ENCODE assay signal across 14 mouse cellular contexts in the genomic region with DNA sequence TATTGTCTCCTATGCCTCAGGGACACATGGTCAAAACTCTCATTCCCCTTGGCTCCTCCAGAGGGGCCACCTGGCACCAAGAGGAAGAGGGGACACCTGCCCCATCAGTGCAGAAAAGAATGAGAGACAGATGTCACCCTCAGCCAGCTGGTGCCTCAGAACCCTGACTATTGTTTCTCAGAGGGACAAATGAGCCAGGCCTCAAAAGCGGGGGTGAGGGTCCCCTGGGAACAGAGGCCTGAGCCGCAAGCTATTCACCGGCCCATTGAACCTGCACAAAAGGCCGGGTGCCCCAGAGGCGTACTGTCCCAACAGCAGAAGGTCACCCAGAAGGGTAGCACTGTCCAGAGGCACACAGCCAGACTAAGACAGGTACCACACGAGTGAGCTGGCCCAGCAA. TPM values are rescaled to one million over a fixed set of nuclear protein-coding genes. Genes with fewer than 3 reads are reported as not detected.
DNase-seq lines count a peak whose midpoint lies in the region; ATAC-seq lines count a peak whose summit lies in the region.
"Had no signal": no experiment of that assay in that cellular context is flagged by ENCODE, and none has a peak within 500 bp of the region (broad histone marks: within the 10 kb centered on the region; RNA-seq: fewer than 3 reads in every experiment).

No protein-coding gene starts in this region.

- H3K4me2 ChIP-seq in neural tube, embryonic 11.5 days (ENCODE audit: low read depth): peak overlapping the region; percentile 87
- peak overlapping the region; percentile 89 for H3K4me2 ChIP-seq in midbrain, embryonic 12.5 days (replicated peaks)
- H3K4me2 ChIP-seq: liver, embryonic 15.5 days had no signal

- H3K9ac ChIP-seq in neural tube, embryonic 11.5 days (ENCODE audit: low read length): peak overlapping the region; percentile 91
- peak overlapping the region; percentile 97 for H3K9ac ChIP-seq in midbrain, embryonic 12.5 days (replicated peaks)
- H3K9ac ChIP-seq: liver, embryonic 15.5 days had no signal

- peak overlapping the region; percentile 71 for H3K4me3 ChIP-seq in neural tube, embryonic 11.5 days (ENCODE audit: low read depth, low read length)
- H3K4me3 ChIP-seq in hindbrain, embryonic 10.5 days: peak overlapping the region; percentile 82
- peak overlapping the region; percentile 82 for H3K4me3 ChIP-seq in midbrain, embryonic 12.5 days
- H3K4me3 ChIP-seq in heart, embryonic 10.5 days: no peak overlapping the region
- H3K4me3 ChIP-seq: liver, embryonic 15.5 days had no signal

- ATAC-seq in neural tube, embryonic 11.5 days (ENCODE audit: insufficient read depth, low FRiP score, low TSS enrichment): peak; percentile 17
- peak; percentile 27; the same call in 1 of the 2 replicates for ATAC-seq in midbrain, embryonic 12.5 days (ENCODE audit: low FRiP score, low read depth)

- peak overlapping the region; percentile 98 for H3K27ac ChIP-seq in neural tube, embryonic 11.5 days (ENCODE audit: low read depth, low read length)
- H3K27ac ChIP-seq in hindbrain, embryonic 10.5 days: peak overlapping the region; percentile 99
- H3K27ac ChIP-seq in midbrain, embryonic 12.5 days (replicated peaks): peak overlapping the region; percentile 99
- no peak overlapping the region for H3K27ac ChIP-seq in heart, embryonic 10.5 days
- H3K27ac ChIP-seq: liver, embryonic 15.5 days had no signal

- H3K4me1 ChIP-seq in neural tube, embryonic 11.5 days (ENCODE audit: control insufficient read depth, insufficient read depth, low read length): peaks cover 34% of the 10 kb centered on the region
- H3K4me1 ChIP-seq in hindbrain, embryonic 10.5 days (replicated peaks): peaks cover 85% of the 10 kb centered on the region
- peaks cover 73% of the 10 kb centered on the region for H3K4me1 ChIP-seq in midbrain, embryonic 12.5 days
- H3K4me1 ChIP-seq in heart, embryonic 10.5 days: peaks cover 27% of the 10 kb centered on the region

- H3K36me3 ChIP-seq in neural tube, embryonic 11.5 days (ENCODE audit: control insufficient read depth, insufficient read depth, low read length): peaks cover 6% of the 10 kb centered on the region; the same call in 1 of the 2 replicates
- peaks cover 55% of the 10 kb centered on the region for H3K36me3 ChIP-seq in hindbrain, embryonic 10.5 days
- H3K36me3 ChIP-seq in midbrain, embryonic 12.5 days: peaks cover 42% of the 10 kb centered on the region
- no peaks in the 10 kb centered on the region for H3K36me3 ChIP-seq in heart, embryonic 10.5 days
- H3K36me3 ChIP-seq: G1E; liver, embryonic 15.5 days had no signal

- H3K9me3 ChIP-seq in neural tube, embryonic 11.5 days (ENCODE audit: control insufficient read depth, low read length): no peaks in the 10 kb centered on the region
- no peaks in the 10 kb centered on the region for H3K9me3 ChIP-seq in hindbrain, embryonic 10.5 days
- H3K9me3 ChIP-seq in midbrain, embryonic 12.5 days: no peaks in the 10 kb centered on the region
- no peaks in the 10 kb centered on the region for H3K9me3 ChIP-seq in heart, embryonic 10.5 days
- H3K9me3 ChIP-seq: liver, embryonic 15.5 days had no signal

- peaks cover 14% of the 10 kb centered on the region for H3K27me3 ChIP-seq in neural tube, embryonic 11.5 days (ENCODE audit: control insufficient read depth, insufficient read depth, low read length)
- peaks cover 39% of the 10 kb centered on the region for H3K27me3 ChIP-seq in hindbrain, embryonic 10.5 days (ENCODE audit: insufficient read depth, poor library complexity, severe bottlenecking)
- peaks cover 6% of the 10 kb centered on the region; the same call in 1 of the 2 replicates for H3K27me3 ChIP-seq in midbrain, embryonic 12.5 days
- peaks cover 84% of the 10 kb centered on the region for H3K27me3 ChIP-seq in heart, embryonic 10.5 days (ENCODE audit: insufficient read depth, poor library complexity, severe bottlenecking)

- DNase-seq in neural tube, embryonic 11.5 days (ENCODE audit: low spot score): peak; percentile 74
- DNase-seq in neural tube, embryonic 10.5 days (ENCODE audit: extremely low spot score, low spot score): no peak
- peak; percentile 70 for DNase-seq in hindbrain, embryonic 10.5 days (ENCODE audit: low spot score)
- peak; percentile 70 for DNase-seq in retina, postnatal 1 day
- DNase-seq in kidney, postnatal 36 days: no peak
- no peak for DNase-seq in spleen, adult 18-20 months
- no peak for DNase-seq in heart, embryonic 10.5 days (ENCODE audit: low spot score)
- DNase-seq: adrenal gland, postnatal 36 days; heart, postnatal 14 days; kidney, adult 8-10 months; right cerebral cortex, postnatal 14 days had no signal

- 33% methylated on average over 6 of the region's 6 CpGs for WGBS in neural tube, embryonic 11.5 days
- WGBS in hindbrain, embryonic 10.5 days: 35% methylated on average over 6 of the region's 6 CpGs
- 13% methylated on average over 6 of the region's 6 CpGs for WGBS in midbrain, embryonic 12.5 days
- WGBS in heart, embryonic 10.5 days: 77% methylated on average over 6 of the region's 6 CpGs

RNA-seq across cellular contexts. Expression of a gene that starts 26.7 kb away (rescaled TPM):
- polyA plus RNA-seq in neural tube, embryonic 11.5 days (2014; fragmentation: Nextera tagmentation; extraction: Ambion mirVana): 0.53 and 1.3 TPM in 2 replicates
- polyA plus RNA-seq in hindbrain, embryonic 10.5 days (2016; fragmentation: Nextera tagmentation; extraction: Ambion mirVana): 0.35 and 1.4 TPM in 2 replicates
- 1.3 and 2.0 TPM in 2 replicates for polyA plus RNA-seq in midbrain, embryonic 12.5 days (2016; fragmentation: Nextera tagmentation; extraction: Ambion mirVana)
- 0.20 TPM in 1 of 2 replicates, not detected in the other for polyA plus RNA-seq in heart, embryonic 10.5 days (2016; fragmentation: Nextera tagmentation; extraction: Ambion mirVana)

RNA-seq across cellular contexts. Expression of a gene that starts 30.0 kb away (rescaled TPM):
- 0.53 and 0.90 TPM in 2 replicates for polyA plus RNA-seq in neural tube, embryonic 11.5 days (2014; fragmentation: Nextera tagmentation; extraction: Ambion mirVana)
- 0.19 and 0.42 TPM in 2 replicates for polyA plus RNA-seq in hindbrain, embryonic 10.5 days (2016; fragmentation: Nextera tagmentation; extraction: Ambion mirVana)
- 1.3 and 1.9 TPM in 2 replicates for polyA plus RNA-seq in midbrain, embryonic 12.5 days (2016; fragmentation: Nextera tagmentation; extraction: Ambion mirVana)
- not detected in 2 replicates for polyA plus RNA-seq in heart, embryonic 10.5 days (2016; fragmentation: Nextera tagmentation; extraction: Ambion mirVana)
- polyA plus RNA-seq: G1E had no signal

RNA-seq across cellular contexts. Expression of a gene that starts 50.9 kb away (rescaled TPM):
- 28.6 and 30.0 TPM in 2 replicates for polyA plus RNA-seq in neural tube, embryonic 11.5 days (2014; fragmentation: Nextera tagmentation; extraction: Ambion mirVana)
- polyA plus RNA-seq in hindbrain, embryonic 10.5 days (2016; fragmentation: Nextera tagmentation; extraction: Ambion mirVana): 37.2 and 40.9 TPM in 2 replicates
- 29.4 and 31.1 TPM in 2 replicates for polyA plus RNA-seq in midbrain, embryonic 12.5 days (2016; fragmentation: Nextera tagmentation; extraction: Ambion mirVana)
- 34.1 and 41.2 TPM in 2 replicates for polyA plus RNA-seq in heart, embryonic 10.5 days (2016; fragmentation: Nextera tagmentation; extraction: Ambion mirVana)

Comparison
In these comparisons a context has a peak if more than half of its experiments do, and no peak if none do; other contexts are left out.
1. DNase-seq: peak in neural tube, embryonic 11.5 days (single experiment), hindbrain, embryonic 10.5 days (single experiment) and retina, postnatal 1 day (single experiment); none in neural tube, embryonic 10.5 days (single experiment), kidney, postnatal 36 days (0 of 2), spleen, adult 18-20 months (0 of 2) and heart, embryonic 10.5 days (single experiment).